Mouse (Mus musculus): Measurements from ENCODE around the gene Arl8b. TPM values are rescaled to one million over a fixed set of nuclear protein-coding genes. Genes with fewer than 3 reads are reported as not detected.
A peak's percentile ranks its signal among the peaks of the same experiment; 100 is the strongest.

Gene Arl8b
- polyA plus RNA-seq, 1 experiment from 2014 or later, result 99.7 TPM

- 89% methylated on average over 5 of the region's 5 CpGs for WGBS
- no peak overlapping the region for H3K4me3 ChIP-seq
- H3K4me2 ChIP-seq (replicated peaks), result no peak overlapping the region
- H3K9me3 ChIP-seq, result no peaks in the 10 kb centered on the region
- peaks cover 8% of the 10 kb centered on the region for H3K4me1 ChIP-seq
- H3K36me3 ChIP-seq, result no peaks in the 10 kb centered on the region
- no peaks in the 10 kb centered on the region for H3K27me3 ChIP-seq
- no peak overlapping the region for H3K9ac ChIP-seq (replicated peaks)
- no peak for ATAC-seq (replicated peaks)
- H3K27ac ChIP-seq (replicated peaks), result no peak overlapping the region
Observed at GRCm38 (mm10) chr6:108791498-108791897, 8.6 kb downstream of the Arl8b start.

DNA sequence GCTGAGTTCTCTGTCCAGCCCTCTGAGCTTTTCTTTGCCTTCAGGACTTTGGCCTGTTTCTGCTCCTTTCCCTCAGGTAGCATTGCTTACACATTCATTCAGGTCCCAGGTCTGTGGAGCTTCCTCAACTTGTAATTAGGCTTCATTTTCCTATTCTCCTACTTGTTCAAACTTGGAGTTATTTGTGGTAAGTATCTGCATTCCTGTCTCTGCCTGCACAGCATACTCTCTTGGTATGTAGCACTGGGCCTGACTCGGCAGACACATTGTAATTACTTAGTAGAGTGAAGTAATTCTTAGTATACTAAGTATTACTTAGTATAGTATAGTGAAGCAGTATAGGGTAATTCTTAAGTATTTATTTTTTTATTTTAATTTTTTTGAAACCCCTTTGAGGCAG is 13.0 kb downstream of the Arl8b start:
- peaks cover 18% of the 10 kb centered on the region for H3K4me1 ChIP-seq
- no peak overlapping the region for H3K27ac ChIP-seq (replicated peaks)
- H3K9ac ChIP-seq (replicated peaks), result no peak overlapping the region
- no peaks in the 10 kb centered on the region for H3K27me3 ChIP-seq
- no peak overlapping the region for H3K4me3 ChIP-seq
- ATAC-seq (replicated peaks), result no peak
- H3K4me2 ChIP-seq (replicated peaks), result no peak overlapping the region
- H3K36me3 ChIP-seq, result no peaks in the 10 kb centered on the region
- WGBS, result 77% methylated on average over 1 of the region's 1 CpGs
- no peaks in the 10 kb centered on the region for H3K9me3 ChIP-seq

DNA sequence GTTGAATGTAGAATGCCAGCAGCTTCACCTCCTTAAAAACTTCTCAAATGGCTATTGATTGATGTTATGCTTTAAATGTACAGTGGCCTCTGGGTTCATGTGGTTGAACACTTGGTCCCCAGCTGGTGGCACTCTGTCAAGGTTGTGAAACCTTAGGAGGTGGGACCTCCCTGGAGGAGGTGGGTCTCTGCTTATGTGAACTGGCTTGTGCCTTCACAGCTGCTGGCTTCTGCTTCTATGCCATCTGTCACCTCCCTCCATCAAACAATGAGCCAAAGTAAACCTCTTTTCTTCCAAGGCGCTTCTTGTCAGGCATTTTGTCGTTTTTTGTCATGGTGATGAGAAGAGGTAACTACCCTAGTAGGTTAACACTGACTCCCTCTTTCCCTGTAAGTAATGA is 13.8 kb downstream of the Arl8b start:
- 39% methylated on average over 2 of the region's 2 CpGs for WGBS
- H3K9ac ChIP-seq (replicated peaks), result no peak overlapping the region
- H3K4me2 ChIP-seq (replicated peaks), result no peak overlapping the region
- no peak overlapping the region for H3K27ac ChIP-seq (replicated peaks)
- H3K36me3 ChIP-seq, result no peaks in the 10 kb centered on the region
- no peak; the same call in 1 of the 2 replicates for ATAC-seq (replicated peaks)
- no peaks in the 10 kb centered on the region for H3K9me3 ChIP-seq
- H3K27me3 ChIP-seq, result no peaks in the 10 kb centered on the region
- peaks cover 18% of the 10 kb centered on the region for H3K4me1 ChIP-seq
- H3K4me3 ChIP-seq, result no peak overlapping the region

DNA sequence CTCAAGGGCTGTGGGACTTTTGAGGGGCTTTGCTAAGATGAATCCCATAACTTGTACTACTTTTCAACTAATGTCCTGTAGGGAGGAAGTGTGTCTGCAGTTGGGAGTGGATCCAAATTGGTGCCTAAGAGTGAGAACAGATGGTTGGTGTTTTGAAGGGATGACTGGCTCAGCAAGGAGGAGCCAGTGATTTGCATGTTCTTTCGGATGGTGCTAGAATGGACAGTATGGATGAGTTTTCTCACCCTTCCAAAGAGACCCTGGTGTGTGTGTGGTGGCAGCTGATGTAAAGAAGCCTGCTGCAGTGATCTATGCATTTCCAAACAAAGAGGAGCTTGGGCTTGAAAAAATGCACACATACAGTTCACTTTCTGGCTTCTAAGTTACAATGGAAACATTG is 22.3 kb downstream of the Arl8b start:
- H3K4me2 ChIP-seq (replicated peaks), result no peak overlapping the region
- no peak overlapping the region for H3K9ac ChIP-seq (replicated peaks)
- H3K9me3 ChIP-seq, result no peaks in the 10 kb centered on the region
- H3K36me3 ChIP-seq, result no peaks in the 10 kb centered on the region
- WGBS, result 34% methylated on average over 1 of the region's 1 CpGs
- H3K27me3 ChIP-seq, result no peaks in the 10 kb centered on the region
- peaks cover 21% of the 10 kb centered on the region for H3K4me1 ChIP-seq
- peak; percentile 84 for ATAC-seq (replicated peaks)
- no peak overlapping the region for H3K4me3 ChIP-seq
- peak overlapping the region; percentile 62; the same call in 1 of the 2 replicates for H3K27ac ChIP-seq (replicated peaks)

DNA sequence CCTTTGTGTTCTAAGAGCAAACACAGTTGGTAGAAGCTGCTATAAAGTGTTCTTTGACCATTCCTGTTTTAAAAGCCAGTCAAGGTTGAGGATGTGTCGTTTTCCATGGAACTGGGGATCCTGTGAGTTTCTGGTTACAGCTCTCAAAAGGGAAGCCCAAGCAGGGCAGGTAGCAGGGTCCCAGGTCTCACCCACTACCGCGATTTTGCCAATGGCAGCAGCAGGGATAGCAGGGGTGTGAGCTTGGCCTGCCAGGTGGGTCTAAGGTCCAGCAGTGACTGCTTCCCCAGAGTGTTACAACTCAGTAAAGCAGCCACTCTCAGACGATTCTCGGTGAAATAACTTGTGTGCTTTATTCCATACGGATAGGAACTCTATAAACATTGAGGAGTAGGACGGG is 23.0 kb downstream of the Arl8b start:
- Histone ChIP-seq H3K4me2 (replicated peaks) (no peak overlapping the region), H3K9me3 (no peaks in the 10 kb centered on the region), H3K36me3 (no peaks in the 10 kb centered on the region), H3K4me3 (no peak overlapping the region), H3K9ac (replicated peaks) (no peak overlapping the region), H3K4me1 (peaks cover 21% of the 10 kb centered on the region), H3K27me3 (no peaks in the 10 kb centered on the region), H3K27ac (replicated peaks) (peak overlapping the region; percentile 44)
- WGBS, result 81% methylated on average over 7 of the region's 7 CpGs
- ATAC-seq (replicated peaks), result no peak

DNA sequence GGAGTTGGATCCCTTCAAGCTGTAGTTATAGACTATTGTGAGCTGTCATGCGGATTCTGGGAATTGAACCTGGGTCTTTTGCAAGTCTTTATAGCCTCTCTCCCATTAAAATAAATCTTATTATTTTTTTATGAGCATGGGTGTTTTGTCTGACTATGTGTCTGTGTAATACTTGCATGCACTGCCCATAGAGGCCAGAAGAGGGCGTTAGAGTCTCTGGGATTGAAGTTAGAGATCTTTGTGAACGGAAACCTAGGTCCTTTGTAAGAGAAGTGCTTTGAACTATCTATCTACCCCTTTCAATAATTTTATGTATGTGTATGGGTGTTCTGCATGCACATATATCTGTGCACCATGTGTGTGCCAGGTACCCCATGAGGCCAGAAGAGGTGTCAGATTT is 24.5 kb downstream of the Arl8b start:
- H3K36me3 ChIP-seq, result no peaks in the 10 kb centered on the region
- no peak overlapping the region for H3K4me3 ChIP-seq
- no peaks in the 10 kb centered on the region for H3K9me3 ChIP-seq
- H3K27me3 ChIP-seq, result no peaks in the 10 kb centered on the region
- 72% methylated on average over 3 of the region's 3 CpGs for WGBS
- H3K4me1 ChIP-seq, result peaks cover 20% of the 10 kb centered on the region
- H3K4me2 ChIP-seq (replicated peaks), result no peak overlapping the region
- H3K9ac ChIP-seq (replicated peaks), result no peak overlapping the region
- no peak overlapping the region for H3K27ac ChIP-seq (replicated peaks)
- ATAC-seq (replicated peaks), result no peak

DNA sequence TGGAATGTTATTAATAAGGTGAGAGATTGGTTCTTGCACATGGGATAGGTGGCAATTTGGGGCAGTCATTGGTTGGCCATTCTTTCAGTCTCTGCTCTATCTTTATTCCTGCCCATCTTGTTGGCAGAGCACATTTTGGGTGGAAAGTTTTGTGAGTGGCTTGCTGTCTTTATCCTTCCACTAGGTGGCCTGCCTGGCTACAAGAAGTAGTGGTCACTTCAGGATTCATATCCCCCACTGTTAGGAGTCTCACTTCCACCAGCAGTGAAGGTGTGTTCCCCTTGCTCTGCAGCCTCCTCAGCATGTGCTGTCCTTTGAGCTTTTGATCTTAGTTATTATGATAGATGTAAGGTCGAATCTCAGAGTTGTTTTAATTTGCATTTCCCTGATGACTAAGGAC is 25.9 kb downstream of the Arl8b start:
- peaks cover 18% of the 10 kb centered on the region for H3K4me1 ChIP-seq
- H3K9ac ChIP-seq (replicated peaks), result no peak overlapping the region
- no peak for ATAC-seq (replicated peaks)
- whole genome bisulfite sequencing, result 83% methylated on average over 1 of the region's 1 CpGs
- no peaks in the 10 kb centered on the region for H3K36me3 ChIP-seq
- no peak overlapping the region for H3K27ac ChIP-seq (replicated peaks)
- H3K9me3 ChIP-seq, result no peaks in the 10 kb centered on the region
- no peaks in the 10 kb centered on the region for H3K27me3 ChIP-seq
- H3K4me2 ChIP-seq (replicated peaks), result no peak overlapping the region
- no peak overlapping the region for H3K4me3 ChIP-seq

DNA sequence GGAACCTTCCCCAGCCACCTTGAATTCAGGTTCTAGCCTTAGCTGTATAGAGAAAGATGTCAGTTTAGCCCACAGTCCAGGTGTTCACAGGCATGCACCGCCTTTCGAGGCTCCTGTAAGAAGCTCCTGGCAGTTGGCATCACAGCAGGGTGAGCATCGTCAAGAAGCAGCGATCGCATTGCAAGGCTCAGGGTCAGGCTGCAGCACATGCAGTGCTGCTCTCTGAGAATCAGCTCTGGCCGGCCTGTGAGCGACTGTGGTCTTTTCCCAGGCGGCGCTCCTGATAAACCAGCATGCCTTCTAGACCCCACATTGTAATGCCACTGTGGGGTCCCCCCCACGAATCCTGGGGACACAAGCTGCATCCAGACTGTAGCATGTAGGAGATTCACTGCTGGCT is 27.3 kb downstream of the Arl8b start:
- Histone ChIP-seq H3K9me3 (no peaks in the 10 kb centered on the region), H3K36me3 (peaks cover 5% of the 10 kb centered on the region; the same call in 1 of the 2 replicates), H3K27ac (replicated peaks) (no peak overlapping the region), H3K4me1 (peaks cover 10% of the 10 kb centered on the region), H3K27me3 (no peaks in the 10 kb centered on the region), H3K4me3 (no peak overlapping the region), H3K9ac (replicated peaks) (no peak overlapping the region), H3K4me2 (replicated peaks) (no peak overlapping the region)
- ATAC-seq (replicated peaks), result no peak
- WGBS, result 65% methylated on average over 10 of the region's 10 CpGs

DNA sequence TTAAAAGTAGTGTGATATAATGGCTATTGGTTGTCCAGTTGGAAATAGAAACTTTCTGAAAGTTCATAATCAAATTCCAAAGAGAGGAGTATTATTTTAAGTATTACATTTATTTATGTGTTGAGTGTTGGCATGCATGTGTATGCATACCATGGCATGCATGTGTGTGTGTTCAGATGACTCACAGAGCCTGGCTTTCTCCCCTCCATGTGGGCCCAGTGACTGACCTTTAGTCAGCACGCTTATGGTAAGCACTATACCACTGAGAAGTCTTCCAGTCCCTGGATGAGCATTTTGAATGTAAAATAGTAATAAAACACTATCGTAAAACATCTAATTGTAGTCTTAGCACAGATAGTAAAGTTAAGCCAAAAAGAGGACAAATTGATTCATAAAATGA is 29.2 kb downstream of the Arl8b start:
- no peak for ATAC-seq (replicated peaks)
- H3K9me3 ChIP-seq, result no peaks in the 10 kb centered on the region
- H3K36me3 ChIP-seq, result peaks cover 11% of the 10 kb centered on the region; the same call in 1 of the 2 replicates
- H3K9ac ChIP-seq (replicated peaks), result no peak overlapping the region
- no peaks in the 10 kb centered on the region for H3K27me3 ChIP-seq
- H3K4me2 ChIP-seq (replicated peaks), result no peak overlapping the region
- H3K4me3 ChIP-seq, result no peak overlapping the region
- WGBS, result 92% methylated on average over 2 of the region's 2 CpGs
- H3K4me1 ChIP-seq, result no peaks in the 10 kb centered on the region
- no peak overlapping the region for H3K27ac ChIP-seq (replicated peaks)

GRCm38 (mm10) chr6:108817510-108817909 is 34.6 kb downstream of the Arl8b start:
- no peak overlapping the region for H3K9ac ChIP-seq (replicated peaks)
- no peaks in the 10 kb centered on the region for H3K9me3 ChIP-seq
- WGBS, result 68% methylated on average over 4 of the region's 4 CpGs
- no peak for ATAC-seq (replicated peaks)
- H3K4me3 ChIP-seq, result no peak overlapping the region
- H3K27me3 ChIP-seq, result no peaks in the 10 kb centered on the region
- no peak overlapping the region for H3K4me2 ChIP-seq (replicated peaks)
- H3K36me3 ChIP-seq, result peaks cover 49% of the 10 kb centered on the region
- no peaks in the 10 kb centered on the region for H3K4me1 ChIP-seq
- no peak overlapping the region for H3K27ac ChIP-seq (replicated peaks)

DNA sequence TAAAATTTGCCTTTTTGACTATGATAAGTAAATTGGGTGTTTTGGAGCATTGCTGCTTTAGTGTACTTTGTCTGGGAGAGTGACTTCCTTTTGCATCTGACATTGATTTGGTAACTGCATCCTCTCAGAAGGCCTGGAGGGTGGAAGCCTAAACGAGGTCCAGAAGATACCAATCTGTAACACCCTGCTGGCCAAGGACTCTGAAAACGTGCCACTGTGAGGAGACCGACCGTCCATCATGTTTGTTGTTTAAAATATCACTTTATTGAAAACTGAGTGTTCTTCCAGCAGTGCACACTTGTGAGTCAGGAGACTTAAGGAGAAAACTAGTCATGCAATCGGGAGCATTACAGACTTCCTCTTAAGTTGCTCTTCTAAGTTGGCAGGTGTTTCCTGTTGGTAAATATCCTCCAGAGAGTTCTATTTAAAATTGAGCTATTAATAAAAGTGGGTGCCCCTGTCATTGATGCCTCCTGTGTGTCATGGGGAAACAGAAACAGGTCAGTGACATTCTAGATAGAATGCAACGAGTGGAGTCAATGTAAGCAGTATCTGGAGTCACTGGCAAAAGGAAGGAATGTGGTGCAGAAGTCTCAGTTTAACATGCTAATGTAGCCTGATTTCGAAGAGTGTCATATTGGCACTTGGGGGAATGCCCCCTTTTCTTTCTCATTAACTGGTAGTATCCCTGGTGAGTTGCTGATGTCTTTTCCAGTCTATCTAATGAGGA is 42.1 kb downstream of the Arl8b start:
- Histone ChIP-seq H3K4me1 (peaks cover 9% of the 10 kb centered on the region), H3K27me3 (no peaks in the 10 kb centered on the region), H3K4me3 (no peak overlapping the region), H3K4me2 (replicated peaks) (no peak overlapping the region), H3K27ac (replicated peaks) (no peak overlapping the region), H3K36me3 (peaks cover 32% of the 10 kb centered on the region), H3K9ac (replicated peaks) (no peak overlapping the region), H3K9me3 (no peaks in the 10 kb centered on the region)
- 81% methylated on average over 7 of the region's 7 CpGs for WGBS
- no peak for ATAC-seq (replicated peaks)

DNA sequence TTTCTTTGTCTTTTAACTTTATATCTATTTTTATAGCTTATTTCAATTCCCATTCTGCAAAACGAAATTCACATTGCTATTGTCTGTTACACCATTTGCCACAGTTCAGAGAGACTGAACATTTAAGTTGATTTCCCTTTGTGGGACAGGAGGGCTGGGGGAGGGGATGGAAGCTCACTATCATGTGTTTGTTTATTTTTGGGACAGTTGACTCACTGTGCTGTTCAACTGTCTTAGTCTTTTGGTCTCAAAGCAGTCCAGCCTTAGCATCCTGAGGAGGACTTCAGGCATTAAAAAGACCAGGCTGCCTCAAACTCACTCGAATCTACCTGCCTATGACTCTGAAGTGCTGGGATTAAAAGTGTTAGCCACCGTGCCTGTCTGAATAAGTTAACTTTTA is 43.2 kb downstream of the Arl8b start:
- Histone ChIP-seq H3K4me2 (replicated peaks) (no peak overlapping the region), H3K27ac (replicated peaks) (no peak overlapping the region), H3K9me3 (no peaks in the 10 kb centered on the region), H3K4me1 (peaks cover 13% of the 10 kb centered on the region), H3K36me3 (peaks cover 23% of the 10 kb centered on the region), H3K27me3 (no peaks in the 10 kb centered on the region), H3K4me3 (no peak overlapping the region), H3K9ac (replicated peaks) (no peak overlapping the region)
- no peak for ATAC-seq (replicated peaks)
- 84% methylated on average over 3 of the region's 3 CpGs for WGBS

Measured in forebrain, embryonic 15.5 days (tissue).